Mouse (Mus musculus): ENCODE measurements around the gene Cfap299.
"Not testable (repeated sequence)": the region's sequence is repeated elsewhere in the genome, so short reads cannot be mapped to it uniquely, and the experiment has no call there.

Cfap299 gene

GRCm38 (mm10) chr5:98523783-98524182, 194.7 kb downstream of the Cfap299 start:
- DNase-seq (ENCODE audit: low spot score in 2 of 2): no peak

GRCm38 (mm10) chr5:98541333-98541732, 212.2 kb downstream of the Cfap299 start:
- no peak for DNase-seq (ENCODE audit: low spot score in 2 of 2)

- DNase-seq (ENCODE audit: low spot score in 2 of 2): no peak
Observed at GRCm38 (mm10) chr5:98550285-98550684, 221.2 kb downstream of the Cfap299 start.

- no peak for DNase-seq (ENCODE audit: low spot score in 2 of 2)
Observed at GRCm38 (mm10) chr5:98550873-98551272, 221.8 kb downstream of the Cfap299 start.

GRCm38 (mm10) chr5:98552395-98552794, 223.3 kb downstream of the Cfap299 start, which contains the start of gene Gm11111:
Gm11111 (plus strand) TSS chr5:98552695.
- no peak for DNase-seq (ENCODE audit: low spot score in 2 of 2)

- no peak for DNase-seq (ENCODE audit: low spot score in 2 of 2)
Observed at GRCm38 (mm10) chr5:98552811-98553601, 223.9 kb downstream of the Cfap299 start.

- DNase-seq (ENCODE audit: low spot score in 2 of 2): no peak
Observed at GRCm38 (mm10) chr5:98561301-98561700, 232.2 kb downstream of the Cfap299 start.

GRCm38 (mm10) chr5:98562806-98563205, 233.7 kb downstream of the Cfap299 start:
- DNase-seq (ENCODE audit: low spot score in 2 of 2): no peak

GRCm38 (mm10) chr5:98563801-98564200, 234.7 kb downstream of the Cfap299 start:
- DNase-seq (ENCODE audit: low spot score in 2 of 2): no peak

GRCm38 (mm10) chr5:98566461-98567193, 237.5 kb downstream of the Cfap299 start:
- no peak for DNase-seq (ENCODE audit: low spot score in 2 of 2)

- DNase-seq (ENCODE audit: low spot score in 2 of 2): no peak
Observed at GRCm38 (mm10) chr5:98568481-98568880, 239.4 kb downstream of the Cfap299 start.

GRCm38 (mm10) chr5:98569029-98569513, 240.0 kb downstream of the Cfap299 start:
- no peak for DNase-seq (ENCODE audit: low spot score in 2 of 2)

GRCm38 (mm10) chr5:98572392-98572791, 243.3 kb downstream of the Cfap299 start:
- no peak for DNase-seq (ENCODE audit: low spot score in 2 of 2)

GRCm38 (mm10) chr5:98574711-98575470, 245.8 kb downstream of the Cfap299 start:
- DNase-seq (ENCODE audit: low spot score in 2 of 2): no peak

- DNase-seq (ENCODE audit: low spot score in 2 of 2): no peak
Observed at GRCm38 (mm10) chr5:98575471-98575834, 246.3 kb downstream of the Cfap299 start.

GRCm38 (mm10) chr5:98576538-98576937, 247.4 kb downstream of the Cfap299 start:
- DNase-seq (ENCODE audit: low spot score in 2 of 2): not testable (repeated sequence)

- DNase-seq (ENCODE audit: low spot score in 2 of 2): no peak
Observed at GRCm38 (mm10) chr5:98578398-98578797, 249.3 kb downstream of the Cfap299 start.

- no peak for DNase-seq (ENCODE audit: low spot score in 2 of 2)
Observed at GRCm38 (mm10) chr5:98580811-98581210, 251.7 kb downstream of the Cfap299 start.

GRCm38 (mm10) chr5:98582051-98582450, 252.9 kb downstream of the Cfap299 start:
- DNase-seq (ENCODE audit: low spot score in 2 of 2): no peak

- DNase-seq (ENCODE audit: low spot score in 2 of 2): no peak
Observed at GRCm38 (mm10) chr5:98585915-98586314, 256.8 kb downstream of the Cfap299 start.

- DNase-seq (ENCODE audit: low spot score in 2 of 2): no peak
Observed at GRCm38 (mm10) chr5:98613511-98613910, 284.4 kb downstream of the Cfap299 start.

- DNase-seq (ENCODE audit: low spot score in 2 of 2): no peak
Observed at GRCm38 (mm10) chr5:98616902-98617301, 287.8 kb downstream of the Cfap299 start.

Measured in spleen, postnatal 4 days (tissue).